Mouse (Mus musculus) urinary bladder, postnatal 14 days (tissue): ENCODE measurements around the gene Cpvl.

Experiments used
- DNase-seq: peaks from one replicate; pipeline ENCODE4 v3.0.0; 2021; ENCODE audit warnings: low spot score

Cpvl gene

GRCm38 (mm10) chr6:53978571-53978970 lies at the start of gene Cpvl:
Gene Cpvl (minus strand): TSS chr6:53978671.
- DNase-seq = no peak

GRCm38 (mm10) chr6:54023846-54024245 lies 45.4 kb upstream of the Cpvl start:
- DNase-seq = no peak

GRCm38 (mm10) chr6:54021123-54021789 lies 42.8 kb upstream of the Cpvl start:
- DNase-seq = no peak

- DNase-seq = peak; percentile 39
Observed at GRCm38 (mm10) chr6:54018861-54019260, 40.4 kb upstream of the Cpvl start.

- no peak for DNase-seq
Observed at GRCm38 (mm10) chr6:54018038-54018437, 39.6 kb upstream of the Cpvl start.

- DNase-seq = no peak
Observed at GRCm38 (mm10) chr6:54012163-54012562, 33.7 kb upstream of the Cpvl start.

GRCm38 (mm10) chr6:54010362-54010761 lies 31.9 kb upstream of the Cpvl start:
- no peak for DNase-seq

GRCm38 (mm10) chr6:54009293-54009692 lies 30.8 kb upstream of the Cpvl start:
- no peak for DNase-seq

GRCm38 (mm10) chr6:54008448-54009120 lies 30.1 kb upstream of the Cpvl start:
- DNase-seq = no peak

- DNase-seq = no peak
Observed at GRCm38 (mm10) chr6:54005302-54005701, 26.8 kb upstream of the Cpvl start.

- DNase-seq = no peak
Observed at GRCm38 (mm10) chr6:53996226-53996955, 17.9 kb upstream of the Cpvl start.

GRCm38 (mm10) chr6:53995519-53995918 lies 17.0 kb upstream of the Cpvl start:
- DNase-seq = no peak

- DNase-seq = no peak
Observed at GRCm38 (mm10) chr6:53992386-53992785, 13.9 kb upstream of the Cpvl start.

GRCm38 (mm10) chr6:53987235-53987634 lies 8.8 kb upstream of the Cpvl start:
- DNase-seq = no peak

- DNase-seq = no peak
Observed at GRCm38 (mm10) chr6:53986273-53986985, 8.0 kb upstream of the Cpvl start.

GRCm38 (mm10) chr6:53983820-53984219 lies 5.3 kb upstream of the Cpvl start:
- no peak for DNase-seq

GRCm38 (mm10) chr6:53982612-53983011 lies 4.1 kb upstream of the Cpvl start:
- DNase-seq = no peak

GRCm38 (mm10) chr6:53982047-53982600 lies 3.7 kb upstream of the Cpvl start:
- no peak for DNase-seq

GRCm38 (mm10) chr6:53980817-53981480 lies 2.5 kb upstream of the Cpvl start:
- no peak for DNase-seq

- no peak for DNase-seq
Observed at GRCm38 (mm10) chr6:53974040-53974439, 4.4 kb downstream of the Cpvl start.

- no peak for DNase-seq
Observed at GRCm38 (mm10) chr6:53973468-53973867, 5.0 kb downstream of the Cpvl start.
